Mouse (Mus musculus) heart, postnatal 25 days (tissue): ENCODE data around the gene Jup. TPM values are rescaled to one million over a fixed set of nuclear protein-coding genes. Genes with fewer than 3 reads are reported as not detected.
"Not testable (repeated sequence)": the region's sequence is repeated elsewhere in the genome, so short reads cannot be mapped to it uniquely, and the experiment has no call there.

Experiments
- DNase-seq: peaks from one replicate; pipeline ENCODE4 v3.0.0; 2022; ENCODE audit warnings: low spot score
- intact Hi-C: fragments of 180-260 bp; cut with DNase I; formaldehyde crosslinking; loops from one replicate; pipeline ENCODE4 v1.15.1; 2025
- total RNA-seq, 2 experiments: library from RNA; stranded (reverse); gene quantifications; 2 replicates each; pipeline ENCODE4 v1.2.3; 2021

The Jup gene
- total RNA-seq, 2 experiments from 2014 or later, result 239 to 247 TPM

- intact Hi-C loops, result loop anchor here (1.0 to 2.0 kb wide), 2 partner anchors 45 to 110 kb away; partner anchors contain the start of gene Klhl11
- no peak for DNase-seq
Measured at GRCm38 (mm10) chr11:100362979-100363562, 34.5 kb downstream of the Jup start.

DNA sequence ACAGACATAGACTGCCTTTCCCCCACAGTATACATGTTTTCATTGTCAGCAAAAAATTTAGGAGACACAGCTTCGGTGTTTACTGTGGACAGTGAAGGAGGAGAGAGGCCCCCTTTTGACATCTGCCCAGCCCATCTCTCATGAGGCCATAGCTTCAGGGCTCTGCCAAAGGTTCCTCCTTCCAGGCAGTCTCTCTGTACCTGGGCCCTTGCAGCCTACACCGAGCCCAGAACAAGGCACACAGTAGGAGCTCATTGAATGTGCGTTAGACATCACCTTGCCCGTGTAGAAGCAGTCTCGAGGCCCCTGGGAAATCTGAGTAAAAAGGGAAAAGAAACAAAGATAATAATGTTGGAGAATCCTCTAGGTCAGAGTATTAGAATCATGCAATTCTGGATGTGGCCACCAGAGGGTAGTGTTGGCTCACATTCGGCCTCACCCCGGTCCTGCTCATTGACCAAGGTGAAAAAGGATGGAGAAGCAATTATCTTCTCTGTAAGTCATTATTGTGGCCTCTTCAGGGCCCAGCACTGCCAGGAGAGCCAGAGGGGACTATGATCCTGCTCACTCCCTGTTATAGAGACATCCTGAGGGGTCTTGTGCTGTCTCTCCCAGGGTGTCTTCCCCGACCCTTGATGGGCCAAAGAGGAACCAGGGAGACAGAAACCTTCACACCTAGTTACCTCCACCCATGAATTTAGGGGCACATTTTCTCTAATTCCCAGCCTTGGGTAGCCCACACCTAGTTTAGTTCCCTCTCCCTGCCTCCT lies 35.2 kb downstream of the Jup start:
- DNase-seq, result no peak
- intact Hi-C loops, result loop anchor here (1.0 to 2.0 kb wide), 2 partner anchors 46 to 110 kb away; partner anchors contain the start of gene Klhl11

- DNase-seq, intact Hi-C loops: not testable (repeated sequence)
Measured at GRCm38 (mm10) chr11:100361059-100361458, 36.5 kb downstream of the Jup start.

DNA sequence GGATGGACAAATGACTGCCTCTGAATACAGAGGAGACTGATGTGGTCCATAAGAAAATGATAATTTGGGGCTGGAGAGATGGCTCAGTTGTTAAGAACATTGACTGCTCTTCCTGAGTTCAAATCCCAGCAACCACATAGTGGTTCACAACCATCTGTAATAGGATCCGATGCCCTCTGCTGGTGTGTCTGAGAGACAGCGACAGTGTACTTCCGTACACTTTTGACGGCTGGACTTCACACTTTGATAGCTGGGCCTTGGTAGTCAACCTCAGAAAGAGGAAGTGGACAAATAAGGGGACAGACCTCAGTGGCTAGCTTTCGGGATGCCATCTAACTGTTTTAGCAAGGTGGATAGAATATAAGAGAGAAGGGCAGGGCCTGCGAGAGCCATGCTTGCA lies 37.4 kb downstream of the Jup start:
- intact Hi-C loops, result no loop called here
- no peak for DNase-seq

DNA sequence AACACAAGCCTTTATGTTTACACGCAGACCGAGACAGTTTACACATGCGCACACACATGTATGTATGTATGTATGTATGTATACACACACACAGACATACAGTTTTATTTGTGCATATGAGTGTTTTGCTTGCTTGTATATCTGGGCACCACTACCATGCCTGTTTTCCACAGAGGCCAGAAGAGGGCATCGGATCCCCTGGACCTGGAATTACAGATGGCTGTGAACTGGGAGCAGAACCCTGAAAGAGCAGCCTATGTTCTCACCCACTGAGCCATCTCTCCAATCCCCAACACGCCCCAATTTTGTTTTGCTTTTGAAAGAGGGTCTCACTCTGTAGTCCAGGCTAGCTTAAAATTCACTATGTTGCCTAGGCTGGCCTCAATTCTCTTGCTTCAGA lies 40.2 kb downstream of the Jup start:
- intact Hi-C loops, result loop anchor here (5.0 kb wide), 1 partner anchor 190 kb away; the partner anchor contains the start of gene Ttc25
- DNase-seq, result no peak

GRCm38 (mm10) chr11:100356819-100357211 lies 40.7 kb downstream of the Jup start:
- DNase-seq, result no peak
- intact Hi-C loops, result loop anchor here (5.0 kb wide), 1 partner anchor 190 kb away; the partner anchor contains the start of gene Ttc25

- DNase-seq, result no peak
- intact Hi-C loops, result loop anchor here (5.0 kb wide), 1 partner anchor 191 kb away; the partner anchor contains the start of gene Ttc25
Measured at GRCm38 (mm10) chr11:100355972-100356818, 41.4 kb downstream of the Jup start, which contains the start of gene Hap1. Gene Hap1, minus strand, starts transcription at chr11:100356128.

GRCm38 (mm10) chr11:100355151-100355951 lies 42.2 kb downstream of the Jup start:
- intact Hi-C loops, result loop anchor here (5.0 kb wide), 1 partner anchor 192 kb away; the partner anchor contains the start of gene Ttc25
- DNase-seq, result no peak

GRCm38 (mm10) chr11:100352076-100352857 lies 45.3 kb downstream of the Jup start:
- intact Hi-C loops, result no loop called here
- DNase-seq, result no peak

- intact Hi-C loops, result no loop called here
- no peak for DNase-seq
Measured at GRCm38 (mm10) chr11:100344269-100344668, 53.3 kb downstream of the Jup start.

DNA sequence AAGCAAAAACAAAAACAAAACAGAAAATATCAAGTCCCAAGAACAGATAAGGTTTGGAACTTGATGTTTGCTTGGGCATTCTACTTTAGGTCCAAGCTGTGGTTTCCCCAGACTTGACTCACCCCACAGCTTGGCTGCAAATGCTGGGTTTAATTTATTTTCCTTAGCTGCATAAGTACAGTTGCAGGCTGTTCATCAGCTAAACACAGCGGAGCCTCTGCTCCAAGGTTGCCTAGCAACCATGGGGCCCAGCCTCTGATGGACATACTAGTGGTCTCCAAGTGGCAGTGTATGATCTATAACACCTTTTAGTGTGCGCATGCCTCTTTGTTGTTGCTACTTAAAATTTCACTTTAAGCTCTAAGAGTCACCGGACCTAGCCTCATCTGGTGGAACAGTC lies 61.8 kb downstream of the Jup start:
- DNase-seq, result no peak
- intact Hi-C loops, result no loop called here

- DNase-seq, result no peak
- intact Hi-C loops, result no loop called here
Measured at GRCm38 (mm10) chr11:100333944-100334457, 63.6 kb downstream of the Jup start, which contains the start of gene Gast. Gene Gast, plus strand, starts transcription at chr11:100334407.

GRCm38 (mm10) chr11:100332766-100333515 lies 64.6 kb downstream of the Jup start:
- DNase-seq, result no peak
- intact Hi-C loops, result no loop called here

DNA sequence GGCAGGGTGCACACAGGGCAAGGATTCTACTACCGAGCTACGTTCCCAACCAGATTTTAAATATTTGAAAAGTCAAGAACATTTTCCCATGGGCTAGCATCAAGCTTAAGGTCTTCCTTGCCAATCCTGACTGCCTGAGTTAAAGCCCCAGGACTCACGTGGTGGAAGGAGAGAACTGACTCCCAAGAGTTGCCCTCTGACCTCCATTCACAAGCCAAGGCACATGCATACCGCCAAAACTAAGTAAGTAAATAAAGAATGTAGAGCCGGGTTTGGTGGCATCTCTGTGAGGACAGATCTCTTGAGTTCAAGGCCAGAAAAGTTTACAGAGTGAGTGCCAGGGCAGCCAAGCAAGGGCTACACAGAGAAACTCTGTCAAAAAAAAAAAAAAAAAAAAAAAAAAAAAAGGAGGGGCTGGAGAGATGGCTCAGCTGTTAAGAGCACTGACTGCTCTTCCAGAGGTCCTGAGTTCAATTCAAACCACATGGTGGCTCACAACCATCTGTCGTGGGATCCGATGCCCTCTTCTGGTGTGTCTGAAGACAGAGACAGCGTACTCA lies 66.7 kb downstream of the Jup start:
- intact Hi-C loops, DNase-seq: not testable (repeated sequence)

DNA sequence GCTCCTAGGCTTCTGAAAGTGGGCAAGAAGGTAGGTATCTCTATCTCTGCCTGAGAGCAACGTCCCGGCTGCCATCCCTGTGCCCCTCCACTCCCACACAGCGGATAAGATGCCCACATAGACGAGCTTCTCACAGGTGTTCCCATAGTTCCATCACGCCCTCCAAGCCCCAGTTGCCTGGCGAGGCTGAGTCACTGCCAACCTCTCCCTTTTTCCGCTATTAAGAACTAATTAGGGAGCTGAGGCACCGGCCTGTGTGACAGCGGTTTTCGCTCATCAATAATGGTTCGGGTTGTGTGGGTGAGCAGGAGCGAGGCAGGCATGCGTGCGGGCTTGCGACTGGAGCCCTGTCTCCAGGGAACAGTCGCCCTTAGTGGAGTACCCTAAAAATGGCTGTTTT lies 67.3 kb downstream of the Jup start:
- intact Hi-C loops, result no loop called here

GRCm38 (mm10) chr11:100327761-100328160 lies 69.8 kb downstream of the Jup start:
- no peak for DNase-seq
- intact Hi-C loops, result no loop called here

More for the DNA sequence above, 67.3 kb downstream of the Jup start:
- no peak for DNase-seq

DNA sequence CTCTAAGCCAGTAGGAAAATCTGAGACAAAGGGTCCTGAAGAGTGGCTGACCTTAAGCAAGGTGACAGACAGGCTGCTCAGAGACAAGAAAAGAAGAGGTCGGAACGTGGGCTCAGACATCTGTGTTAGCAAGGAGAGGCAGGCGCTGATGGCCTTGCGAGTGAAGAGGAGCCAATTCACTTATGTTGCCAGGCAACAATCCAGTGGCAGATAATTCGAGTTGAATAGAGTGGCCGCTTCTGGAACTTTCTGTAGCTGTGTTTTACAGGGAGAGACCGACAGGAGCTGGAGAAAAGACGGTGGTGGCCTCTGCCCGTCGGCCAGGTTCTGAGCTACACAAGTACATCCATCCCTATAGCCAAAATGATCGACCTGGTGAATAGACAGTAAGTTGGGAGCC lies 70.2 kb downstream of the Jup start:
- intact Hi-C loops, result no loop called here
- no peak for DNase-seq
